Mouse (Mus musculus): ENCODE results near the gene C1qtnf1. TPM values are rescaled to one million over a fixed set of nuclear protein-coding genes. Genes with fewer than 3 reads are reported as not detected.

C1qtnf1 gene
- polyA plus RNA-seq, 1 experiment from 2014 or later = 4.1 TPM

DNA sequence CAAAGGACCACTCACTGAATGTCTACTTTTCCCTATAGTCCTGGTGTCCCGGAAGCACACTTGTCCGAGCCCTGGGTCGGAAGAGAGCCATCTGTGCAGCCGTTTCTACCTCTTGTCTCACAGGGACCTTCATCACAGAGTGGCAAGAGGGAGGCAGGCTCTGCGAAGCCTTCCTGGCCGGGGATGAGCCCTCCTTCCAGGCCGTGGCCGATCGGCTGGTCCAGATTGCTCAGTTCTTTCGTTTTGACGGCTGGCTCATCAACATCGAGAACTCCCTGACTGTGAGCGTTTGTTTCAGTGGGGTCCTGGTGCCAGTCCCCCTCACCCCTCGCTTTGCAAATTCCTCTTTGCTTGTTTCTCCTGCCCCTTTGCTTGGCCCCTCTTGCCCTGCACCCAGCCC is 53.7 kb downstream of the C1qtnf1 start:
- Histone ChIP-seq H3K4me2 (ENCODE audit: low read length) (no peak overlapping the region), H3K4me3 (ENCODE audit: low read depth, low read length) (no peak overlapping the region), H3K36me3 (ENCODE audit: control insufficient read depth, insufficient read depth, low read length) (no peaks in the 10 kb centered on the region), H3K27me3 (ENCODE audit: control insufficient read depth, insufficient read depth, low read depth, low read length) (no peaks in the 10 kb centered on the region), H3K9ac (ENCODE audit: low read depth, low read length) (no peak overlapping the region), H3K27ac (ENCODE audit: low read length) (no peak overlapping the region), H3K4me1 (ENCODE audit: control insufficient read depth, insufficient read depth, low read length) (peaks cover 5% of the 10 kb centered on the region), H3K9me3 (replicated peaks; ENCODE audit: control insufficient read depth, low read length, poor library complexity, severe bottlenecking) (no peaks in the 10 kb centered on the region)
- WGBS = 85% methylated on average over 14 of the region's 14 CpGs
- ATAC-seq = no peak

DNA sequence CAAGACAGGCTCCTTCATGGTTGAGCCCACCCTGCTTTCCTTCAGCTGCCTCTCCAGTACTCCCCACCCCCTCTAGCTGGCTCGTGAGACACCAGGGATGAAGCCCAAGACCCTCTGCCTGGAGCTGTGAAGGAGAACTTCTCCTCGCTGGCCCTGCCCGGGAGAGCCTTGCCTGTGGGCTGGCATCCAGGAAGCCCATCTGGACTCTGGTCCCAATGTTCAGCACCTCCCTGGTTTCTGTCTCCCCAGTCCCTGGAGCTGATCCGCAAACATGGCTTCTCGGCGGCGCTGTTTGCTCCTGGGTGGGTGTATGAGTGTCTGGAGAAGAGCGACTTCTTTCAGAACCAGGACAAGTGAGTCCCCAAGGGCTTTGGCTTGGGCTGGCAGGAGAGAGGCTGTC is 56.2 kb downstream of the C1qtnf1 start:
- Histone ChIP-seq H3K4me2 (ENCODE audit: low read length) (no peak overlapping the region), H3K27ac (ENCODE audit: low read length) (no peak overlapping the region), H3K36me3 (ENCODE audit: control insufficient read depth, insufficient read depth, low read length) (no peaks in the 10 kb centered on the region), H3K27me3 (ENCODE audit: control insufficient read depth, insufficient read depth, low read depth, low read length) (no peaks in the 10 kb centered on the region), H3K4me1 (ENCODE audit: control insufficient read depth, insufficient read depth, low read length) (peaks cover 8% of the 10 kb centered on the region), H3K4me3 (ENCODE audit: low read depth, low read length) (no peak overlapping the region), H3K9me3 (replicated peaks; ENCODE audit: control insufficient read depth, low read length, poor library complexity, severe bottlenecking) (no peaks in the 10 kb centered on the region), H3K9ac (ENCODE audit: low read depth, low read length) (no peak overlapping the region)
- ATAC-seq = no peak
- whole genome bisulfite sequencing = 81% methylated on average over 8 of the region's 8 CpGs

- 73% methylated on average over 11 of the region's 11 CpGs for WGBS
- no peak overlapping the region for H3K9ac ChIP-seq (ENCODE audit: low read depth, low read length)
Measured at GRCm38 (mm10) chr11:118485338-118485737, 57.3 kb downstream of the C1qtnf1 start.

DNA sequence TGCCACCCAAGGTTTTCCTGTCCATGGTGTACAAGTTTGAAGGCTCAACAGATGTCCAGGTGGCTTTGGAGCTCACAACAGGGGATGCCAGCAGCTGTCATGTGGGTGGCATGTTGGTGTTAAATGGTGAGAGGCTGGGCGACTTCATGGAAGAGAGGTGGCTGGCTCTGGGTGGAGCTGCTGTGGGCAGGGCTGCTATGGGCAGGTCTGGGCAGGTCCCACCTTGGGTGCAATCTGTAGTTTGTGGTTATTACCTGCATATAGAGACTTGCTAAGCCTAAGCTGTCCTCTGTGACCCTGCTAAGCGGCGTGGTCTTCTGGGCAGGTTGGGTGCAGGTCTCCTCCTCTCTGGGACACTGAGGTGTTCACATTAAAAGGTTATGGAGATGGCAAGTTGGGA is 57.8 kb downstream of the C1qtnf1 start:
- Histone ChIP-seq H3K4me2 (ENCODE audit: low read length) (no peak overlapping the region), H3K4me1 (ENCODE audit: control insufficient read depth, insufficient read depth, low read length) (peaks cover 13% of the 10 kb centered on the region), H3K4me3 (ENCODE audit: low read depth, low read length) (no peak overlapping the region), H3K9ac (ENCODE audit: low read depth, low read length) (no peak overlapping the region), H3K27ac (ENCODE audit: low read length) (no peak overlapping the region), H3K9me3 (replicated peaks; ENCODE audit: control insufficient read depth, low read length, poor library complexity, severe bottlenecking) (no peaks in the 10 kb centered on the region), H3K27me3 (ENCODE audit: control insufficient read depth, insufficient read depth, low read depth, low read length) (no peaks in the 10 kb centered on the region), H3K36me3 (ENCODE audit: control insufficient read depth, insufficient read depth, low read length) (no peaks in the 10 kb centered on the region)
- 92% methylated on average over 3 of the region's 3 CpGs for WGBS
- ATAC-seq = no peak

More at GRCm38 (mm10) chr11:118485338-118485737, 57.3 kb downstream of the C1qtnf1 start:
- no peaks in the 10 kb centered on the region for H3K27me3 ChIP-seq (ENCODE audit: control insufficient read depth, insufficient read depth, low read depth, low read length)
- no peak for ATAC-seq
- H3K4me2 ChIP-seq (ENCODE audit: low read length) = no peak overlapping the region
- no peak overlapping the region for H3K4me3 ChIP-seq (ENCODE audit: low read depth, low read length)
- H3K27ac ChIP-seq (ENCODE audit: low read length) = no peak overlapping the region
- H3K4me1 ChIP-seq (ENCODE audit: control insufficient read depth, insufficient read depth, low read length) = peaks cover 13% of the 10 kb centered on the region
- H3K9me3 ChIP-seq (replicated peaks; ENCODE audit: control insufficient read depth, low read length, poor library complexity, severe bottlenecking) = no peaks in the 10 kb centered on the region
- H3K36me3 ChIP-seq (ENCODE audit: control insufficient read depth, insufficient read depth, low read length) = no peaks in the 10 kb centered on the region

DNA sequence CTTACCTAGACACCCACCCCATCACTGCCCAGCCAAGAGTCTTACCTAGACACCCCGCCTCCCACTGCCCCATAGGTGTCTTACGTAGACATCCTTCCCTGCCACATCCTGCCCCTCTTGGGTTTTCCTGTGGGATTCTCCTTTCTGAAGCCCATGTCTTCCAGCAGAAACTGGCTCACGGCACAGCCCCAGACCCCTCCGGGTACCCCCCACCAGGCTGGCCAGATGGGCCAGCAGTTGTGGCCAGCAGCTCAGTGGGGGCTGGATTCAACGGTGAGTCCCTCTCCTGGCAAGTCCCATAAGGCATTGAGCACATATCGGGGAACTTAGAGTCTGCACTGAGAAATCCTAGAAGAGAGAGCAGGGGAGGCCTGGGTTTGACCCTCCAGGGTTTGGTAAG is 58.3 kb downstream of the C1qtnf1 start:
- Histone ChIP-seq H3K27me3 (ENCODE audit: control insufficient read depth, insufficient read depth, low read depth, low read length) (no peaks in the 10 kb centered on the region), H3K4me3 (ENCODE audit: low read depth, low read length) (no peak overlapping the region), H3K27ac (ENCODE audit: low read length) (no peak overlapping the region), H3K4me1 (ENCODE audit: control insufficient read depth, insufficient read depth, low read length) (peaks cover 13% of the 10 kb centered on the region), H3K4me2 (ENCODE audit: low read length) (no peak overlapping the region), H3K9ac (ENCODE audit: low read depth, low read length) (no peak overlapping the region), H3K9me3 (replicated peaks; ENCODE audit: control insufficient read depth, low read length, poor library complexity, severe bottlenecking) (no peaks in the 10 kb centered on the region), H3K36me3 (ENCODE audit: control insufficient read depth, insufficient read depth, low read length) (no peaks in the 10 kb centered on the region)
- WGBS = 89% methylated on average over 6 of the region's 6 CpGs
- ATAC-seq = no peak

- ATAC-seq = no peak
- Histone ChIP-seq H3K4me1 (ENCODE audit: control insufficient read depth, insufficient read depth, low read length) (peaks cover 13% of the 10 kb centered on the region), H3K27ac (ENCODE audit: low read length) (no peak overlapping the region), H3K4me2 (ENCODE audit: low read length) (no peak overlapping the region), H3K36me3 (ENCODE audit: control insufficient read depth, insufficient read depth, low read length) (no peaks in the 10 kb centered on the region), H3K9ac (ENCODE audit: low read depth, low read length) (no peak overlapping the region), H3K4me3 (ENCODE audit: low read depth, low read length) (no peak overlapping the region), H3K9me3 (replicated peaks; ENCODE audit: control insufficient read depth, low read length, poor library complexity, severe bottlenecking) (no peaks in the 10 kb centered on the region), H3K27me3 (ENCODE audit: control insufficient read depth, insufficient read depth, low read depth, low read length) (no peaks in the 10 kb centered on the region)
- 88% methylated on average over 29 of the region's 29 CpGs for WGBS
Measured at GRCm38 (mm10) chr11:118486881-118487772, 59.1 kb downstream of the C1qtnf1 start.

DNA sequence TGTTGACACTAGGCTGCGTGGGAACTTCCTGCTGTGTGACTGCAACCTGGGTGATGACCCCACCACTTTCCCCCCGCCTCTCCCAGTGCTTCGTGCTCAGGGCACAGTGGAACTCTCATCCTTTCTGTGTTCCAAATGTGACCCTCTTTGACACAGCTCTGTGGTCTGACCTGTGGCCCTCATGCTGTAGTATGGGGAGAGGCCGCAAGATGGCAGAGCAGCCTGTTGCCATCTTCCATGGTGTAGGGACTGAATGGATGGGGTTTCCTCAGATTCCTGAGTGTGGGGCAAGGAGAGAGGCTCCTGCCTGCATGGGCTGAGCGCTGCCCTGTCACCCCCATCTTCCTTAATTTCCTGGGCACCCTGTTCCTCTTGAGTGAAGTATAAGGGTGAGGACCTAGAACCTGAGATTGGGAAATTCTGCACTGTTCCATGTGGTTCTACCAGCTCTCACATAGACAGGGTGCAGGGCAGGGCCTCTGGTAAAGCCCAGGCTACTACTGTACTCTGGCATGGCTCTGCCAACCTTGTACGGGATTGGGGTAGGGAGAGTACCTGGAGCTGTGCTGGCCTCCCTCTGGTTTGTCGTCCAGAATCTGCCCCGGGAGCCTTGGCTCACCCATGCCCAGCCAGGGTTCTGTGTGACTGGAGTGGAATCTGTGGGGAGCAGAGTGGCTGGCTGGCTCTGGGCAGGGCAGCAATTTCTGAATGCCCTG is 60.3 kb downstream of the C1qtnf1 start:
- H3K9me3 ChIP-seq (replicated peaks; ENCODE audit: control insufficient read depth, low read length, poor library complexity, severe bottlenecking) = no peaks in the 10 kb centered on the region
- no peaks in the 10 kb centered on the region for H3K36me3 ChIP-seq (ENCODE audit: control insufficient read depth, insufficient read depth, low read length)
- no peak overlapping the region for H3K4me3 ChIP-seq (ENCODE audit: low read depth, low read length)
- H3K27me3 ChIP-seq (ENCODE audit: control insufficient read depth, insufficient read depth, low read depth, low read length) = no peaks in the 10 kb centered on the region
- WGBS = 68% methylated on average over 8 of the region's 8 CpGs
- H3K9ac ChIP-seq (ENCODE audit: low read depth, low read length) = no peak overlapping the region
- peaks cover 21% of the 10 kb centered on the region for H3K4me1 ChIP-seq (ENCODE audit: control insufficient read depth, insufficient read depth, low read length)
- H3K4me2 ChIP-seq (ENCODE audit: low read length) = no peak overlapping the region
- peak overlapping the region; percentile 53 for H3K27ac ChIP-seq (ENCODE audit: low read length)
- no peak for ATAC-seq

- peak overlapping the region; percentile 53 for H3K27ac ChIP-seq (ENCODE audit: low read length)
- peaks cover 23% of the 10 kb centered on the region for H3K4me1 ChIP-seq (ENCODE audit: control insufficient read depth, insufficient read depth, low read length)
Measured at GRCm38 (mm10) chr11:118488907-118489270, 60.9 kb downstream of the C1qtnf1 start.

More at GRCm38 (mm10) chr11:118488907-118489270, 60.9 kb downstream of the C1qtnf1 start:
- H3K9ac ChIP-seq (ENCODE audit: low read depth, low read length) = no peak overlapping the region
- no peak overlapping the region for H3K4me3 ChIP-seq (ENCODE audit: low read depth, low read length)
- no peaks in the 10 kb centered on the region for H3K9me3 ChIP-seq (replicated peaks; ENCODE audit: control insufficient read depth, low read length, poor library complexity, severe bottlenecking)
- H3K36me3 ChIP-seq (ENCODE audit: control insufficient read depth, insufficient read depth, low read length) = no peaks in the 10 kb centered on the region
- no peaks in the 10 kb centered on the region for H3K27me3 ChIP-seq (ENCODE audit: control insufficient read depth, insufficient read depth, low read depth, low read length)
- no peak overlapping the region for H3K4me2 ChIP-seq (ENCODE audit: low read length)
- ATAC-seq = no peak
- WGBS = 52% methylated on average over 12 of the region's 12 CpGs

Measured in midbrain, embryonic 16.5 days (tissue).